Mouse (Mus musculus) thymus, postnatal 14 days (tissue): ENCODE data around the gene Blm.

ENCODE experiments used
- DNase-seq: peaks from one replicate; pipeline ENCODE4 v3.0.0; 2021

Gene Blm

DNA sequence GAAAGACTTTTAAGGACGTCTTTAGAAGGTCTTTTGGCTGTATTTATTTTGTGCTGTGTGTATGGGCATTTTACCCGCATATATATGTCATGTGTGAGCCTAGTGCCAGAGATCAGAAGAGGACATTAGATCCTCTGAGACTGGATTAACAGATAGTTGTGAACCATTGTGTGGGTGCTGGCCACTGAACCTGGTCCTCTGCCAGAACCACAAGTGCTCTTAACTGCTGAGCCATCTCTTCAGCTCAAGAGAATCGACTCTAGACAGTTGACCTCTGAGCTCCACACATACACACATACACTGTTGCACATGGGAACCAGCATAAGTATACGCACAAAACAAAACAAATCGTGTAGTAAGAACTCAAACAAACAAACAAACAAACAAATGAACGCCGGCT is 98.3 kb downstream of the Blm start:
- DNase-seq, result no peak

DNA sequence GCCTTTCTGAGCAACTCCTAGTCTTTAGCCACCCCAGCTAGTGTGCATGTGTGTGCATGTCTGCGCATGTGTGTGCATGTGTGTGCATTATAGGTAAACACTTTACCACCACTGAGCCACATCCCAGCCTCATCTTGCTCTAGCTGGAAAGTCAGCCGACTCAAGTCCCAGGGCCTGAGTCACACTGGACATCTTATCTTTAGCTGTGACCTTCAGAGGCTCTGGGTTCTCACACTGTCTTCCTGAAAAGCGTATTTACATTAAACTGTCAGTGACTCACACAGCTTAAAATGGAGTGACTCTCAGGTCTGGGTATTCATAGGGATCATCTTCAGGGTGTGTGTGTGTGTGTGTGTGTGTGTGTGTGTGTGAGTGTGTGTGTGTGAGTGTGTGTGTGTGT is 99.3 kb downstream of the Blm start:
- DNase-seq, result no peak

DNA sequence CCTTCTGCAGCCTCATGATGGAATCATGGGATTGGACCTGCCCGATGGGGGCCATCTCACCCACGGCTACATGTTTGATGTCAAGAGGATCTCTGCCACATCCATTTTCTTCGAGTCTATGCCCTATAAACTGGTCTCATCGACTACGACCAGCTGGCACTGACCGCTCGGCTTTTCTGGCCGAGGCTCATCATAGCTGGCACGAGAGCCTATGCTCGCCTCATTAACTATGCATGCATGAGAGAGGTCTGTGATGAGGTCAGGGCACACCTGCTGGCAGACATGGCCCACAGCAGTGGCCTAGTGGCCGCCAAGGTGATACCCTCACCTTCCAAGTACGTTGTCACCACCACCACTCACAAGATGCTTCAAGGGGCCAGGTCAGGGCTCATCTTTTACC is 105.3 kb downstream of the Blm start:
- DNase-seq, result no peak

DNA sequence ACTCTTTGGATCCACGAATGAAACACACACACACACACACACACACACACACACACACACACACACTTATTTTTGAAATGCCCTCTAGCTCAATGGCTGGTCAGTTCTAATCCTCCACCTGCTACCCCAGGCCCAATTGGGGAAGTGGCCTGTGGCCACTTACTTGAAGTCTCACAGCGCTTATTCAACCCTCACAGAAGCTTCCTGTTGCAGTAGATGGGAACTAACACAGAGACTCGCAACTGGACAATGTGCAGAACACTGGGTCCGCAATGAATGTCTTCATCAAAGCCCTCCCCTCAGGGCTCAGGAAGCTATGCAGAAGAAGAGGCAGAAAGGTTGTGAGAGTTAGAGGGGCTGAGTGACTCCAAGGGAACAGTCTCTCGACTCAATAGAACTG is 107.2 kb downstream of the Blm start:
- no peak for DNase-seq

DNA sequence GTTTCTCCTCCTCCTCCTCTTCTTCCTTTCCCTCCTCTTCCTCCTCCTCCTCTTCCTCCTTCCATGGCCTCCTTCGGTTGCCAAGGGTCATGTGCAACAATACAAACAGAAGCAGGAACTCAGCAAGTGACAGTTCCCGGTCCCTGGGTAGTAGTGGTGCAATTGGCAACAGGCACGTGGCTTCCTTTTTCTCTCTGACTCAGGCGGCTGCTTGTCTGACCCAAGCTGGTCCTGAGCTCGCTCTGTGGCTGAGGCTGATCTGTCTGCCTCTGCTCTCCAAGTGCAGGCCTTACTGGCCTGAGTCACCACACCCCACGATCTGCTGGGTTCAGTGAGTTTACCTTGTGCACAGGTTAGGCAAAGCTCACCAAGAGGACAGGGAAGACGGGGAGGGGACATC is 108.6 kb downstream of the Blm start:
- no peak for DNase-seq

DNA sequence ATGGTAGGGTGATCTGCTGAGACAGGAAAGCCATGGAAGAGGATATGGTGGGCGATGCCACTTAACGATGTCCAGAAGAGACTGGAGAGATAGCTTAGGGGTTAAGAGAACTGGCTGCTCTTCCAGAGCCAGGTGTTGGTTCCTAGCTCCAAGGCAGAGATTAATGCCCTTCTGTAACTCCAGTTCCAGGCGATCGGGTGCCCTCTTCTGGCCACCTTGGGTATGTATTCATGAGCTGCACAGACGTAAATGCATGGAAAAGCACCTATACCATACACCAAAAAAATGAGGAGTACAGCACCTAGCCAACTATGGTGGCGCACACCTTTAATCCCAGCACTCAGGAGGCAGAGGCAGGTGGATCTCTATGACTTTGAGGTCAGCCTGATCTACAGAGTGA is 110.2 kb downstream of the Blm start:
- DNase-seq, result peak; percentile 38

DNA sequence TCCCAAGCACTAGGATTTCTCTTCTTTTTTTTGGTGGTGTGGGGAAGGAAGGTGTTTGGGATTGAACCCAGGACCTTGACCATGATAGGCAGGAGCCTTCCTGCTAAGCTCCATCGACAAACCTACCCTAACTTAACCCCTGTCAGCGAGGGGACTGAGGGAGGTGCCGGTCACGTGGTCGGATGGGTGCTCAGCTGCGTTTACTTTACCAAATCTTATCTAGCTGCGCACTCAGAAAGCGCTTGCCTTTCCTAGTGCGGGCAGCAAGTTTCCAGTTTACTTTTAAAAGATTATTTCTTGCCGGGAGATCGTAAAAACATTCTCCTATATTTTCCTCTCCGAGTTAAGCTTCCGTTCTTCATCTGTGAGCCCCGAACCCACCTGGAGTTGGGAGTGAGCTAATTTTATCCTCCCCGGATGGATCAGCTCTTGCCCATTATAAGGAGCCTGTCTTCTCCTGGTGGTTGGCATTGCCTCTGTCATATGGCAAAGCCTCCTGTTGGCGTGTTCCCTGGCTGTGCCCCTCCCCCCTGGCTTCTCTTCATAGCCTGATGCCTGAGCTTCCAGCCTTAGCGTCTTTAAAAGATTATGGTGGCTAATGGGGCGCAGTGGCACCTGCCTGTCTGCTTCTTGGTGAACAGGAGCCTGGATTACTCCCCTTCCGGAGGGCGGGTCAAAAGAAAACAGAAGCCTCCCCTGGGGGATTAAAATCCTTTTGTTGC is 112.0 kb downstream of the Blm start:
- DNase-seq, result peak; percentile 61

DNA sequence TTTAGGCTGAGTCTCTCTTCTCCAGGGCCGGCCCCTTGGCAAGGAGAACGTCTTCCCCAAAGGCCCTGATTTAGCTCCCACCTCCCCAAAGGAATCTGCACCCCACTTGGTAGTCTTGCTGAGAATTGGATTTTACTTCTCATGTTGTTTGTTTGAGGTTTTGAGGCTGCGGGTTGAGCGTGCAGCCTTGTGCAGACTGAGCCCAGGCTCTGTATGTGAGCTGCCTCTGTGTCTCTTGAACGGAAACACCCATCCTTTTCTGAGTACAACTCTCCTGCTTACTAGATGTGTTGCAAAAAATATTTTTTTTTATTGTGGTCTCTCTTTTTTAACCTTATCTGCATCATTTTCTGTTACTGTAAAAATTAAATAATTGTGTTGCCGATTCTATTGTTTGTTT is 113.3 kb downstream of the Blm start:
- no peak for DNase-seq

DNA sequence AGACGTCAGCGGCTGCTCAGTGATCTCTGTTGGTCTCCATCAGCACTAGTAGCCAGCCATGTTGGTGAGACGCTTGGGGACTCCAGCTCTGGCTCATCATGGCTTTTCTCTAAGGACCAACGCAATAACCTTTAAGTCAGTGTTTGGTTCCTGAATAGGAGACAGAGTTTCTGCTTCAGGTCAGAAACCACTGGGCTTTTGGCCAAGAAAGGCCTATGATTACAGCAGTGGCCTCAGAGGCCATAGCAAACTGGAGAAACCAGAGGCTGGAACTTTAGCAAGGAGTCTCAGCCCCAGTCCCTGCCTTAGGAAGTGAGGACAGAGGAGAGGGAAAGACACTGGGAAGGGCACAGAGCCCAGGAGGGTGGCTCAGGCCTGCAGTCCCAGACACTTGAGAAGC is 114.3 kb downstream of the Blm start:
- no peak for DNase-seq

DNA sequence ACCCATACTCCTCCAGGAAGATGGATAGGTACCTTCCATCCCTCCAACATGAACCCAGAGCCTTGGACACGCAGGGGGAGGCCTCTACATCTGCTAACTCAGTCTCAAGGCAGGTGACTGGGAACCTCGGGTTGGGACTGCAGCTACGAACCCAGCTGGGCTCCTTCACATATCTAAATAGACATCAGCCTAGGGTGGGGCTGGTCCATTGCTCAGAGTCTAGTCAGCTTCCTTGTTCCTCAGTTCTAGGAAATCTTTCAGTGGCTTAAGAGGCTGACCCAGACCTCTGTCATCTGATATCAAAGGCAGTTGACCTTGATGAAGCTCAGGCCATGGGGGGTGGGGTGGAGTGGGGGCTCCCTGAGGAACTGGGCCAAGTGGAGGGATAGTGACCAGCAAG is 115.6 kb downstream of the Blm start:
- DNase-seq, result no peak

DNA sequence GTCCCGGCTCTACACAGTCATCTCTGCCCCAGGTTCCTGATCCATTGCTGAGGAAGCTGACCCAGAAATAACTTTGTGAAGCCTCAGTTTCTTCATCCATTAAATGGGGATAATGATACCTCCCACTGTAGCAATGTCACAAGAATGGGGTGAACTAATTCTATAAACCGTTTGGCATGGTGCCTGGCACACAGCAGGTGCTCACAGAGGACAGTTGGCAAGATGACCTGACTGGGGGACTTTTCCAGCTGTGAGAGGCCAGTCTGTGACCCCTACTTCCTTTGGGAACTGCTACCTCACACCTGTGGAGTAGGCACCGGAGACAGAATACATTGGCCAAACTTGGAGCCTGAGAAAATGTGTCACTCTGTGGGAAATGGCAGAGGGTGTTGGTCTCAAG is 116.9 kb downstream of the Blm start:
- DNase-seq, result no peak

DNA sequence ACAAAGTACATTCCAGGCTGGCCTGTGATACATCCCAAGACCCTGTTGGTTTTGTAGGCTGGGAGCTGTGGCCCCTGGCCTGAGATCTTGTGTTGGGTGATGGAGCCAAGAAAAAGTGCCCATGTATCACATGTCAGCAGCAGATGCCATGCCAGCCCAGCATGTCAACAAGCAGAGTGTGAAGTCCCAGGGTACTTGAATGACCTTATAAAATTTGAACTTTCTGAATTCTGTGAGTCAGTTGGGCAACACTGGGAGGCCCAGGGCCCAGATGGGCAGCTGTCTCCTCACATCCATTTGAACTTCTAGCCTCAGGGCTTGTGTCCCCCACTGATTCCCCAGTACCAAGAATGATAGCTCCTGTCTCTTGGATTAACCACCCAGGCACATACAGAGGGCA is 117.3 kb downstream of the Blm start:
- DNase-seq, result no peak

DNA sequence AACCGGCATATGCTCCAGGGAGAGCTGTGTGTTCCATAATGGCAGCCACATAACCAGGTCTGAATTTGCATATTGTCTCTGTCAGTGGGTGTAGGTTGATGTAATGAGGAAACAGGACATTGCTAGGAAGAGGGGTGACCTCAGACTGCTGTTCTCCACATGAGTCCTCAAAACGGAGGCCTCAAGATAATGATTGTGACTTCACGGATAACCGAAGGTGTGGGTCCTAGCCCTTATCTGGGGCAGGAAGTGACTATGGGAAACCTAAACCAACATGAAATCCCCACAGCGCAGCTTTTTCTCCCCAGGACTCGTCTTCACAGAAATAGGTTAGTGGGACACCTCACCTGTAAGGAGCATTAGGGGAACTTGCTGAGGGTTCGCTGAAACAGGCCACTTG is 118.0 kb downstream of the Blm start:
- DNase-seq, result peak; percentile 47

DNA sequence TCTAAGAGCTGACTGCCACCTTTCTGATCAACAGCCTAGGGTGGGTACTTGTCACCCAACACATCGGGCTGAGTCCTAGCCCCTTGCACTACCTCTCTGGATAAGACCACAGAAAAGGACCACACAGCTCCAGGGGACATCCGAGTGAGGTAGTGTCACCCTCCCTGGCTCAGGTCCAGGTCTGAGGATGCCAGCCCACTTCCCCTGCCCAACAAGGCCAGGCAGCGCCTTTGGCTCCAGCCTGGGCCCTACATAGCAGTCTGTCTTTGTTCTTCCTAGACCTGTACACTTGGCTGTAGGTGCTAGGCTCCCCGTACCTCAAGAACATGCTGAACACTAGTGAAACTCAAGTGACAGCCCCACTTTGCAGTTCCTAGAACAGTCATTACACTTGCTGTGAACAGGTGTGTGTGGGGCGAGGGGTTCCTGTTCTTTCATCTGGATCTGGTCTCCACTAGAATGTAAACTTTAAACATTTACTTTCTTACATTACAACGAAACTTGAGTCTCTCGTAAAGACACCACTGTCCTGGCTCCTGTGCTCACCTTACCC is 120.5 kb downstream of the Blm start:
- DNase-seq, result peak; percentile 52

DNA sequence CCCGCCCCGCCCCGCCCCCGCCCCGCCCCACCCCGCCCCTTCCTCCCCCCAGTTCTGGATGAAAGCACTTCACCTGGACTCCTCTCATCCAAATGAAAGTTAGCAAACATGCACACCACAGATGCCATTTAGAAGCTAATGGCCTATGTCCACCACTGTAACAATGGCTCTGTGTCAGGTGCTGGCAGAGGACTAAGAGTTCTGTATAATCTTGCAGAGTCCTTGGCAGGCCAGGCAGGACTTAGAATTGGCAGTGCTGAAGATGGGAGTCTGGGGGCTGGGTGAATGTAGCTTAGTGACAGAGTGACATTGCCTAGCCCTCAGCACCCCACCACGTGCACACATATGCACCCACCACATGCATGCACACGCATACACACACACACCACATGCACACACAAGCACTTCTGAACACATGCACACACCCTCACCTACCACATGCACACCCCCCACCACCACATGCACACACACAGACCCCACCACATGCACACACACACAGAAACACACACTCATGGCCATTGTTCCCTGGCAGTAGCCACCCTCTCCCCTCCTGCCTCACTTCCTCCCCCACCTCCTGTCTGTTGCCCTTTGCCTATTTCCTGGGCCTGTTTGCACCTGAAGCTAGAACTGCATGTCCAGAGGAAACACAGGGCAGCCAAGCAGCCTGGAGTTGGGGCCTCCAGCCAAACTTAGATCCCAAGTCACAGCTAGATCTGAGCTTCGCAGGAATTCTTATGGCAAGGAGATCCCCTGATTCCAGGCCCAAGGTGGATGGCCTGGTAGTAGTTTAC is 121.2 kb downstream of the Blm start:
- peak; percentile 56 for DNase-seq

DNA sequence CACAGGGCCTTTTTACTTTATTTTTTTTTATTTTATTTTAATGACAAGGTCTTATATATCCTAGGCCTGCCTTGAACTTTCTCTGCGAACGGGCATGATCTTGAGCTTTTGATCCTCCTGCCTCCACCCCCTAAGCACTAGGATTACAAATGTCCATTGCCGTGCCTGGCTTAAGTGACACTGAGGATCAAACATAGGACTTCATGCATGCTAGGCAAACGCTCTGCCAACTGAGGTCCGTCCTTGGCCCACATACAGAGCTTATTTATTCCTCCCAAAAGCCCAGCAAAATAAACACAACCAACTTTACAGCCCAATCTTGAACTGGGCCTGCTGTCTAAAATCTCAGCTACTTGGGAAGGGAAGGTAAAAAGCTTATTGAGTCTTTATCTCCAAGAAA is 122.1 kb downstream of the Blm start:
- no peak for DNase-seq

DNA sequence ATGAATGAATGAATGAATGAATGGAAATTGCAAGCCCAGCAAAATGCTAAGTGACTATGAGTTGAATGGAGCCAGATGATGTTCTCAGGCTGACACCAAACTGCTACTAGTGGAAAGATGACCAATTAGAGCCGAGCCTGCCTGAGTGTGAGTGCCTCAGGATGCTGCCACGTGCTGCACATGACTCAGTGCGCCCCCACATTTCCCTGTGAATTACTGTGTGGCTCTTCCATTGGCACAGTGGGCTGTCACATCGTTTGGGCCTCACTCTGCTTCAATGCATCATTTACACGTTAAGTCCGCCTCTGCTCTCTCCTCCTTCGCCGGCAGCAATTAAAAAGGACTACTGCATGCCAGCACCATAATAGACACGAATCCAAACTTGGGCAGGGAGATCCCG is 122.6 kb downstream of the Blm start:
- DNase-seq, result no peak

DNA sequence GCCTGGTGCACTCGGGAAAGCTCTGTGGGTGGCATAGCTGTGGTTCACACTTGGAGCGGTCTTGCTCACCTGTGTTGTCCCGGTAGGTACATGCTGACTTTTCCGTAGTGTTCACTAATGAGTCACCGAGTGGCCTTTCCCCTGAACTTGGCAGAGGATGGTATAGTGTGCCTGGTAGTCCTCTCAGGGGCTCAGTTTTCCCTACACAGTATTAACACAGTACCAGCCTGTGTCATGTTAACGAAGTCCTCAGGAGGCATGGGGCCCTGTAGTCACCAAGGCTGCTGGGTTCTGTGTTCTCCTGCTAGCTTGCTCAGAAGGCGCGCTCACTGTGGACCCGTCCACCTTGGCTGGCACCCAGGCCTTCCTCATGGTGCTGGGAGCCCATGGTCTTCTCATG is 124.5 kb downstream of the Blm start:
- no peak for DNase-seq

DNA sequence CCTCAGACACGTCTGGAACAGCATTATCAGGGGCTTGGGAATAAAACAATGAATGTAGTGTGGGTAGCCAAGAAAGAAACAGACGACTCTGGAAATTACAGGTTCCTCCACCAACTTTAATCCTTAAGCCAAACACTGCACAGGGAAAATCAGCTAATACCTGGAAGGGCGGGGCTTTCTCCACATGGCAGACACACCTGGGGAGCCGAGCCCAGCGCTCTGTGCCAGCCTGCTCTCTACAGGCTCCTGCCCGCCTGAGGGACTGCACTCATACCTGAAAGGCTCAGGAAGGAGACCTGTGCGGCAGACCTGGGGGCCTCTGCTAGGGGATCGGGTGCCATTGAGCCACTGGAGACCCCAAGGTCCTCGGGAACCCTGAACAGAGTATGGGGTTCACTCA is 127.2 kb downstream of the Blm start:
- DNase-seq, result no peak

DNA sequence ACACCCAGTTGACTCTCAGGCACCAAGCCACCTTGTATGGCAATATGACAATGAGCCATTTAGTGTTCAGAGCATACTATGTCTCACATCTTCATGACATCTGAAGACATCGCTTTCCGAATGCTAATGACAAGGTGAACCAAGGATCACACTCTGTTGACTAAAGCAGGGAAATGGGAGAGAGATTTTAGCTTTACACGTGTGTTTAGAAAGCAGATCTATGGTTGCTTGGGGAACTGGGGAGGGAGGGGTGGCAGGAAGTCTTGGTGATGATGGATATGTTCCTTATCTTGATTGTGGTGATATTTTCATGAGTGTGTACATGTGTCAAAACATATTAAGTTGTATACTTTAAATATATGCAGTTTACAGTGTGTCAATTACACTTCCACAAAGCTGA is 128.7 kb downstream of the Blm start:
- DNase-seq, result no peak

DNA sequence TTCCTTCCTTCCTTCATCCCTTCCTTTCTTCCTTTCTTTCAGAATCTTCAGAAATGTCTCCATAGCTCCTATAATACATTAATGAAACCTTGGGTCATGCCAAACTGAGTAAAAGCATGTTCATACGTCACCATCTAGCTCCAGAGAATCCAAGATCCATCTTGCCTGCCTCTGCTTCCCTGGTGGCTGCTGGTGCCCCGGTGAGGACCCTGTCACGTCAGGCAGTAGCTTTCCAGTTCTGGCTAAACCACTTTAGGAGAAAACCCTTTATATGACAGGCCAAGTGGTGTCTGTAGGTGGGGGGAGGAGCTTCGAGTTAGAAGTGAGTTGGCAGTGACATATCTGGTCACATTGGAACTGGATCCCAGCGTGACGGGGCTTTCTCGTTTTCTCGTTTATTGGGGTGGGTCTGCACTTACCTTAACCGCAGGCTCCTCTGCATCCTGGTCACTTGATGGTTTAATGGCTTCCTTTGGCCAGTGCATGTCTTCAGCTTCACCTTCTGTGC is 129.7 kb downstream of the Blm start, which contains the start of gene Furin:
Gene Furin, minus strand, starts transcription at position 249 of the 508 bp plus-strand sequence.
- DNase-seq, result no peak
